Mouse (Mus musculus) left cerebral cortex, postnatal 25 days (tissue): ENCODE data around the gene Marc2. TPM values are rescaled to one million over a fixed set of nuclear protein-coding genes. Genes with fewer than 3 reads are reported as not detected.

Experiments used
- DNase-seq, 2 experiments: peaks; one replicate each; pipeline ENCODE4 v3.0.0; 2022; ENCODE audit warnings: low spot score in 2 of 2, mixed read lengths in 1 of 2
- intact Hi-C: fragments of 180-260 bp; cut with DNase I; formaldehyde crosslinking; loops from one replicate; pipeline ENCODE4 v1.15.1; 2025
- total RNA-seq, 2 experiments: library from RNA; stranded (reverse); gene quantifications; 2 replicates each; pipeline ENCODE4 v1.2.3; 2021

Gene Marc2
- total RNA-seq, 2 experiments from 2014 or later = 146 to 165 TPM

GRCm38 (mm10) chr1:184811716-184812250 lies 34.5 kb downstream of the Marc2 start:
- no peak for DNase-seq
- intact Hi-C loops = no loop called here

- DNase-seq = no peak
- intact Hi-C loops = no loop called here
Measured at GRCm38 (mm10) chr1:184810780-184811575, 35.3 kb downstream of the Marc2 start, which contains the start of gene Marc1. Gene Marc1, minus strand, starts transcription at chr1:184811313.

- intact Hi-C loops = no loop called here
- no peak for DNase-seq
Measured at GRCm38 (mm10) chr1:184809578-184810001, 36.7 kb downstream of the Marc2 start.

GRCm38 (mm10) chr1:184808418-184809012 lies 37.7 kb downstream of the Marc2 start:
- no peak for DNase-seq
- intact Hi-C loops = no loop called here

- DNase-seq = peak in 1 of 2 experiments; percentile 15
- intact Hi-C loops = no loop called here
Measured at GRCm38 (mm10) chr1:184807627-184808417, 38.4 kb downstream of the Marc2 start.

GRCm38 (mm10) chr1:184807123-184807522 lies 39.1 kb downstream of the Marc2 start:
- intact Hi-C loops = no loop called here
- DNase-seq = no peak

GRCm38 (mm10) chr1:184805749-184806148 lies 40.5 kb downstream of the Marc2 start:
- DNase-seq = no peak
- intact Hi-C loops = no loop called here

- no peak for DNase-seq
- intact Hi-C loops = loop anchor here (5.0 kb wide), 1 partner anchor 526 kb away; no protein-coding TSS in a partner anchor
Measured at GRCm38 (mm10) chr1:184793163-184793876, 52.9 kb downstream of the Marc2 start.

- DNase-seq = peak; percentile 35 to 38
- intact Hi-C loops = loop anchor here (5.0 kb wide), 1 partner anchor 524 kb away; no protein-coding TSS in a partner anchor
Measured at GRCm38 (mm10) chr1:184791109-184791508, 55.1 kb downstream of the Marc2 start.

GRCm38 (mm10) chr1:184786376-184787151 lies 59.7 kb downstream of the Marc2 start:
- no peak for DNase-seq
- intact Hi-C loops = no loop called here

GRCm38 (mm10) chr1:184783641-184784040 lies 62.6 kb downstream of the Marc2 start:
- intact Hi-C loops = no loop called here

GRCm38 (mm10) chr1:184782161-184782513 lies 64.1 kb downstream of the Marc2 start:
- intact Hi-C loops = no loop called here
- no peak for DNase-seq

More at GRCm38 (mm10) chr1:184783641-184784040, 62.6 kb downstream of the Marc2 start:
- no peak for DNase-seq

- intact Hi-C loops = no loop called here
- DNase-seq = no peak
Measured at GRCm38 (mm10) chr1:184781286-184782160, 64.7 kb downstream of the Marc2 start.

- intact Hi-C loops = no loop called here
- DNase-seq = no peak
Measured at GRCm38 (mm10) chr1:184778157-184778556, 68.1 kb downstream of the Marc2 start.

- no peak for DNase-seq
- intact Hi-C loops = no loop called here
Measured at GRCm38 (mm10) chr1:184777061-184777795, 69.0 kb downstream of the Marc2 start.

- intact Hi-C loops = no loop called here
- DNase-seq = no peak
Measured at GRCm38 (mm10) chr1:184775289-184775688, 71.0 kb downstream of the Marc2 start.

- DNase-seq = no peak
- intact Hi-C loops = loop anchor here (2.0 kb wide), 1 partner anchor 505 kb away; no protein-coding TSS in a partner anchor
Measured at GRCm38 (mm10) chr1:184771891-184772249, 74.4 kb downstream of the Marc2 start.
